Mouse (Mus musculus): ENCODE measurements around the gene Zc3h18.

DNA sequence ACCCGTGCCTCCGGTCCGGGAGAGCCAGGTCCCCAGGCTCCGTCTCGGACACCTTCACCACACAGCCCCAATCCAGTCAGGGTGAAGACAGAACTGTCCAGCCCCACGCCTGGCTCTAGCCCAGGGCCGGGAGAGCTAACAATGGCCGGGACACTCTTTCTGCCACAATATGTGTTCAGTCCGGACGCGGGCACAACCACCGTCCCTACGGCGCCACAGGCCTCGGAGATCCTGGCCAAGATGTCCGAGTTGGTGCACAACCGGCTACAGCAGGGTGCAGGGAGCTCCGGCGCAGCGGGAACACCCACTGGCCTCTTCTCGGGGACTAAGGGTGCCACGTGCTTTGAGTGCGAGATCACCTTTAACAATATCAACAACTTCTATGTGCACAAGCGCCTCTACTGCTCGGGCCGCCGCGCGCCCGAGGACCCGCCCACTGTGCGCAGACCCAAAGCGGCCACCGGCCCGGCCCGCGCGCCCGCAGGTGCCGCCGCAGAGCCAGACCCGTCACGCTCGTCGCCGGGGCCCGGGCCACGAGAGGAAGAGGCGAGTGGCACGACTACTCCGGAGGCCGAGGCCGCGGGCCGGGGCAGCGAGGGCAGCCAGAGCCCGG, 40.7 kb upstream of the Zc3h18 start:
- TF ChIP-seq CTCF (IDR thresholded peaks at IDR 0.05) (no peak), POLR2A (IDR thresholded peaks at IDR 0.05; ENCODE audit: insufficient read depth, low read depth, low read length) (no peak), EP300 (IDR thresholded peaks at IDR 0.05; ENCODE audit: insufficient read depth, low read depth, low read length) (no peak)
